14 mouse cellular contexts compared by ENCODE assay signal in genomic region chr8:125920281-125920680, GRCm38 (mm10). TPM values are rescaled to one million over a fixed set of nuclear protein-coding genes. Genes with fewer than 3 reads are reported as not detected.
DNase-seq lines count a peak whose midpoint lies in the region; ATAC-seq and TF ChIP-seq lines count a peak whose summit lies in the region.
"Had no signal": no experiment of that assay in that cellular context is flagged by ENCODE, and none has a peak within 500 bp of the region (broad histone marks: within the 10 kb centered on the region; RNA-seq: fewer than 3 reads in every experiment).

No protein-coding gene starts in this region.

- DNase-seq in kidney, adult 9 months, result no peak
- DNase-seq in retina, postnatal 1 day, result peak; percentile 56
- no peak for DNase-seq in retina, embryonic 14.5 days (ENCODE audit: low spot score)
- DNase-seq in intestine, embryonic 14.5 days (ENCODE audit: low spot score), result no peak
- peak; percentile 30 for DNase-seq in stomach, postnatal 0 days (ENCODE audit: low spot score)
- DNase-seq in hindbrain, embryonic 14.5 days (ENCODE audit: low spot score), result no peak
- no peak for DNase-seq in urinary bladder, postnatal 25 days (ENCODE audit: low spot score)
- DNase-seq: cerebellum, adult 8-10 months; left cerebral cortex, postnatal 4 days; liver, postnatal 0 days; thymus, postnatal 4 days had no signal

- peaks cover 52% of the 10 kb centered on the region for H3K4me1 ChIP-seq in kidney, embryonic 16.5 days (ENCODE audit: insufficient read depth, low read length)
- 0 out of 2 replicates have a peak, but pooled peaks cover 11% of the 10 kb centered on the region for H3K4me1 ChIP-seq in intestine, embryonic 14.5 days (replicated peaks; ENCODE audit: control insufficient read depth, insufficient read depth, low read length)
- H3K4me1 ChIP-seq in stomach, postnatal 0 days (replicated peaks; ENCODE audit: control insufficient read depth, insufficient read depth), result no peaks in the 10 kb centered on the region
- no peaks in the 10 kb centered on the region for H3K4me1 ChIP-seq in hindbrain, embryonic 14.5 days (replicated peaks; ENCODE audit: control insufficient read depth, insufficient read depth, low read length)
- H3K4me1 ChIP-seq: megakaryocyte, embryonic 14.5 days had no signal

- H3K27ac ChIP-seq in kidney, embryonic 16.5 days (ENCODE audit: low read length), result peak overlapping the region; percentile 89
- H3K27ac ChIP-seq in intestine, embryonic 14.5 days (ENCODE audit: low read depth), result peak overlapping the region; percentile 54; the same call in 1 of the 2 replicates
- H3K27ac ChIP-seq in stomach, postnatal 0 days (replicated peaks), result peak overlapping the region; percentile 18; the same call in 1 of the 2 replicates
- no peak overlapping the region for H3K27ac ChIP-seq in hindbrain, embryonic 14.5 days

- no peak for TF ChIP-seq EP300 in stomach, postnatal 0 days (optimal IDR thresholded peaks at IDR 0.05)

- H3K4me3 ChIP-seq in kidney, embryonic 16.5 days (ENCODE audit: low read length), result no peak overlapping the region
- H3K4me3 ChIP-seq in intestine, embryonic 14.5 days (ENCODE audit: low read depth, low read length), result no peak overlapping the region
- no peak overlapping the region for H3K4me3 ChIP-seq in stomach, postnatal 0 days (ENCODE audit: low read depth, low read length)
- no peak overlapping the region for H3K4me3 ChIP-seq in hindbrain, embryonic 14.5 days (replicated peaks; ENCODE audit: low read length)
- H3K4me3 ChIP-seq: megakaryocyte, embryonic 14.5 days had no signal

- H3K9me3 ChIP-seq in kidney, embryonic 16.5 days (ENCODE audit: low read length), result no peaks in the 10 kb centered on the region
- no peaks in the 10 kb centered on the region for H3K9me3 ChIP-seq in intestine, embryonic 14.5 days (ENCODE audit: control insufficient read depth, low read length)
- H3K9me3 ChIP-seq in stomach, postnatal 0 days (ENCODE audit: control insufficient read depth, low read length), result no peaks in the 10 kb centered on the region
- H3K9me3 ChIP-seq in hindbrain, embryonic 14.5 days (ENCODE audit: control insufficient read depth, low read length), result no peaks in the 10 kb centered on the region
- H3K9me3 ChIP-seq: megakaryocyte, embryonic 14.5 days had no signal

- peak; percentile 13; the same call in 1 of the 2 replicates for ATAC-seq in kidney, embryonic 16.5 days (ENCODE audit: low FRiP score, low TSS enrichment)
- ATAC-seq in intestine, embryonic 14.5 days (replicated peaks; ENCODE audit: low FRiP score, low TSS enrichment, low read depth), result no peak
- no peak for ATAC-seq in stomach, postnatal 0 days (ENCODE audit: low FRiP score, low TSS enrichment)
- ATAC-seq in hindbrain, embryonic 14.5 days (ENCODE audit: low FRiP score), result no peak; the same call in 1 of the 2 replicates
- ATAC-seq: liver, postnatal 0 days had no signal

- H3K9ac ChIP-seq in kidney, embryonic 16.5 days (replicated peaks; ENCODE audit: low read length), result no peak overlapping the region; the same call in 1 of the 2 replicates
- no peak overlapping the region for H3K9ac ChIP-seq in intestine, embryonic 14.5 days (ENCODE audit: low read length)
- no peak overlapping the region for H3K9ac ChIP-seq in stomach, postnatal 0 days (ENCODE audit: low read length)
- no peak overlapping the region for H3K9ac ChIP-seq in hindbrain, embryonic 14.5 days
- H3K9ac ChIP-seq: liver, postnatal 0 days had no signal

- TF ChIP-seq CTCF in stomach, postnatal 0 days (IDR thresholded peaks at IDR 0.05; ENCODE audit: low read depth), result no peak

- no peaks in the 10 kb centered on the region for H3K27me3 ChIP-seq in kidney, embryonic 16.5 days (ENCODE audit: insufficient read depth, low read length)
- H3K27me3 ChIP-seq in intestine, embryonic 14.5 days (replicated peaks; ENCODE audit: control insufficient read depth, insufficient read depth, low read length), result no peaks in the 10 kb centered on the region
- no peaks in the 10 kb centered on the region for H3K27me3 ChIP-seq in stomach, postnatal 0 days (ENCODE audit: control insufficient read depth, insufficient read depth, low read length)
- H3K27me3 ChIP-seq in hindbrain, embryonic 14.5 days (ENCODE audit: control insufficient read depth, insufficient read depth, low read length), result no peaks in the 10 kb centered on the region

- H3K36me3 ChIP-seq in kidney, embryonic 16.5 days (ENCODE audit: insufficient read depth, low read length), result no peaks in the 10 kb centered on the region
- no peaks in the 10 kb centered on the region for H3K36me3 ChIP-seq in intestine, embryonic 14.5 days (ENCODE audit: control insufficient read depth, insufficient read depth, low read length)
- no peaks in the 10 kb centered on the region for H3K36me3 ChIP-seq in stomach, postnatal 0 days (ENCODE audit: control insufficient read depth, insufficient read depth, low read length)
- H3K36me3 ChIP-seq in hindbrain, embryonic 14.5 days (replicated peaks; ENCODE audit: control insufficient read depth, insufficient read depth), result no peaks in the 10 kb centered on the region

- WGBS in kidney, embryonic 16.5 days, result 71% methylated on average over 10 of the region's 10 CpGs
- 83% methylated on average over 10 of the region's 10 CpGs for WGBS in intestine, embryonic 14.5 days
- 76% methylated on average over 10 of the region's 10 CpGs for WGBS in stomach, postnatal 0 days
- 69% methylated on average over 10 of the region's 10 CpGs for WGBS in hindbrain, embryonic 14.5 days

- H3K4me2 ChIP-seq in kidney, embryonic 16.5 days (replicated peaks; ENCODE audit: low read depth, low read length), result 0 out of 2 replicates have a peak overlapping the region, but pooled peaks have one; percentile 2
- H3K4me2 ChIP-seq in intestine, embryonic 14.5 days (ENCODE audit: low read length), result no peak overlapping the region
- H3K4me2 ChIP-seq in stomach, postnatal 0 days (replicated peaks; ENCODE audit: low read depth), result no peak overlapping the region
- no peak overlapping the region for H3K4me2 ChIP-seq in hindbrain, embryonic 14.5 days (replicated peaks)

RNA-seq across cellular contexts. Expression of gene Map3k21, which starts 10.0 kb away (rescaled TPM):
- polyA plus RNA-seq in kidney, embryonic 16.5 days (2015; fragmentation: Nextera tagmentation; extraction: Ambion mirVana), result 3.9 and 4.1 TPM in 2 replicates
- 3.9 and 4.7 TPM in 2 replicates for polyA plus RNA-seq in intestine, embryonic 14.5 days (2014; fragmentation: Nextera tagmentation; extraction: Ambion mirVana)
- 1.1 and 1.2 TPM in 2 replicates for polyA plus RNA-seq in stomach, postnatal 0 days (2015; fragmentation: Nextera tagmentation; extraction: Ambion mirVana)
- polyA plus RNA-seq in hindbrain, embryonic 14.5 days (2014; fragmentation: Nextera tagmentation; extraction: Ambion mirVana), result 0.99 and 1.0 TPM in 2 replicates
- polyA plus RNA-seq: neural tube, embryonic 11.5 days had no signal

RNA-seq across cellular contexts. Expression of gene Pcnx2, which starts 22.2 kb away (rescaled TPM):
- 0.27 and 0.49 TPM in 2 replicates for polyA plus RNA-seq in kidney, embryonic 16.5 days (2015; fragmentation: Nextera tagmentation; extraction: Ambion mirVana)
- 0.08 and 0.17 TPM in 2 replicates for polyA plus RNA-seq in intestine, embryonic 14.5 days (2014; fragmentation: Nextera tagmentation; extraction: Ambion mirVana)
- 0.17 and 0.22 TPM in 2 replicates for polyA plus RNA-seq in stomach, postnatal 0 days (2015; fragmentation: Nextera tagmentation; extraction: Ambion mirVana)
- polyA plus RNA-seq in hindbrain, embryonic 14.5 days (2014; fragmentation: Nextera tagmentation; extraction: Ambion mirVana), result 4.2 and 5.1 TPM in 2 replicates

Comparison
In these comparisons a context has a peak if more than half of its experiments do, and no peak if none do; other contexts are left out.
1. DNase-seq: peak in retina, postnatal 1 day (single experiment) and stomach, postnatal 0 days (single experiment); none in kidney, adult 9 months (single experiment), retina, embryonic 14.5 days (single experiment), intestine, embryonic 14.5 days (single experiment), hindbrain, embryonic 14.5 days (single experiment) and urinary bladder, postnatal 25 days (single experiment).